Mouse (Mus musculus) megakaryocyte-erythroid progenitor cell, adult 5-6 weeks (primary cell): ENCODE measurements around the gene Fcgr4. TPM values are rescaled to one million over a fixed set of nuclear protein-coding genes. Genes with fewer than 3 reads are reported as not detected.
"Not testable (repeated sequence)": the region's sequence is repeated elsewhere in the genome, so short reads cannot be mapped to it uniquely, and the experiment has no call there.

Experiments used
- ATAC-seq: replicated peaks from 2 replicates; pipeline ENCODE4 v1.8.0; 2016; ENCODE audit warnings: mild to moderate bottlenecking, inconsistent platforms; ENCODE audit not compliant: severe bottlenecking, poor library complexity, low FRiP score, low TSS enrichment
- total RNA-seq, 2 experiments: library from RNA; stranded (forward) in 1 of 2; stranded (reverse) in 1 of 2; fragments of 200-1000, 215-1000 nt in 1 of 2; fragments of >200 nt in 1 of 2; fragmentation: Nextera tagmentation in 1 of 2; gene quantifications; 2 replicates each; pipeline ENCODE4 v1.2.3; 2014 to 2017

The Fcgr4 gene
- 0.40 TPM in 1 of 2 replicates, not detected in the other for total RNA-seq (2014; fragmentation: Nextera tagmentation)
- total RNA-seq (2017) = not detected in 2 replicates

DNA sequence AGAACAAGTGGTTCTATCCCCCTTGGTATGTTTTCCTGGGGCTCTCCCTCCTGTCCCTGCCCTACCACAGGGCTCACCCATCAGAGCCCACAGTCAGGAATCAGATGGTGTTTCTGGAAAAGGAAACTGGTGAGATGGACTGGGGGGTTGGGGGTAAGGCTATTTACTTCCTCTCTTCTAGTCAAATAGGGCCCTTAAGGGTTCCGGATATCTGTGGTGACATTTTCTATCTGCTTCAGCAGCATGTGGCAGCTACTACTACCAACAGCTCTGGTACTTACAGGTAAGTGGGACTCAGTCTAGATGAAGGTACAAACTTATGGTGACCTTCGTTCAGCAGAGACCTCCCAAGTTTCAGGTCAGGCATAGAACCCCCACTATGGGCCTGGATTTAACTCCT lies at the start of gene Fcgr4:
Fcgr4 (plus strand) TSS at position 184 of the 400 bp plus-strand sequence.
- peak; percentile 18; the same call in 1 of the 2 replicates for ATAC-seq

DNA sequence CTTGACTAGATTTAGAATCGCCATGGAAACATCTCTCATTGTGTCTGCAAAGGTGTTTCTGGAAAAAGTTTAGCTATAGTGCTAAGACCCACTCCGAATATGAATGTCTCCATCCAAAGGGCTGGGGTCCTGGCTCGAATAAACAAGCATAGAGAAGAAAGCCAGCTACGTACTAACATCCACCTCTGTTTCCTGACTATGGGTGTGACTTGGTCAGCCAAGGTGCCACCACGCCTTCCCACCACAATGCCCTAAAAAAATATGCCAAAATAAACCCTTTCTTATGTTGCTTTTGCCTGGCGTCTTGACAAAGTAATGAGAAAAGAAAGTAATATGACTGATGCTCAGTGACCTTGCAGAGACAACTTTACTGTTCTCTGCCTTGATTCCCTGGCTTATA lies 46.2 kb upstream of the Fcgr4 start:
- no peak for ATAC-seq

DNA sequence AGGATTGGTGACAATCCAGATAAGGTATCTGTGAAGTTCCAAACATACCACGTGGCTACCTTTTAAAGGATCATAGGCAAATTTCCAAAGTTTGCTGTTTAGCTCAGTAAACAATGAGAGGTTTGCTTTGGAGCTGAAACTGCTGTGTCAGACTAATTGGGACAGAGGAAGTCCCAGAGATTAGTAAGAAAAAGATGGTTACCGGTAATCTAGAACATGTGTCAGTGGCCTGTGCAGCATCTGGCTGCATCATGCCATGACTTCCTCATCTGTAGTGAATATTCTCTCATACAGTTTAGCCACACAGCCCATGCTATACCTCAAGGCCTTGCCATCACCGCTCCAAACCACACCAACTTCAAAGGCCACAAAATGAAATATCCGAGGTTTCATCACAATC lies 45.8 kb upstream of the Fcgr4 start:
- no peak for ATAC-seq

DNA sequence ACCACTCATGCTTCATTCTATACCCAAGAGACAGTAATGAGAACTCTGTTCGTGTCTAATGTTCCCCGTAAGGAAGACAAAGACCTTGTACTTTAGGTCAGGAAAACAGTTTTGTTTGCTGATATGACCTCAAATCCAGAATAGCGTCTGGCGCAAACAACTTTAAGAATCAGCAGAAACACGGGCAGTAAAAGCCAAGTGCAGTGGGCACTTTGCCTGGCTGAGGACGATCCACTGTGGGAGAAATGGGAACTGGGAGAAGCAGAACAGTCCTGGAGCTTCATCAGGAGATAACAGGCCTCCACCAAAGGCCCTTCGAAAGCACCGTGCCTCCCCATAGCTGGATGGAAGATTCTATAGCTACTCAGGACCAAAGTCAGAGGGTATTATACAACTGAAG lies 44.5 kb upstream of the Fcgr4 start:
- ATAC-seq = no peak

DNA sequence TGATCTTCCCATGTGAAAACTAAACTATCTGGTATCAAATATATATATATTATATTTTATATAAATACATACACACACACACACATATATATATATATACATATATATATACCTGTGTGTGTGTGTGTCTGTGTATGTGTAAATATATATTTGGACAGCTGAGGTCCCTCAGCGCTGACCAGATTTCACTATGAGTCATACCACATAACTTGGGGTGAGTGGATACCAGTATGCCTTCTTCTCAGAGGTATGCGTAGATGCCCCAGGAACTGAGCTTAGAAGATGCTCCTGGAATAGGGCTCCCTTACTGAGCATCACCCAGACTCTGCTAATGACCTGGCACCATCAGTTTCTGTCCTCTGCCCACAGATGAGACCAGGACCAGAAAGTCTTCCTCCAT lies 44.0 kb upstream of the Fcgr4 start:
- ATAC-seq = no peak

DNA sequence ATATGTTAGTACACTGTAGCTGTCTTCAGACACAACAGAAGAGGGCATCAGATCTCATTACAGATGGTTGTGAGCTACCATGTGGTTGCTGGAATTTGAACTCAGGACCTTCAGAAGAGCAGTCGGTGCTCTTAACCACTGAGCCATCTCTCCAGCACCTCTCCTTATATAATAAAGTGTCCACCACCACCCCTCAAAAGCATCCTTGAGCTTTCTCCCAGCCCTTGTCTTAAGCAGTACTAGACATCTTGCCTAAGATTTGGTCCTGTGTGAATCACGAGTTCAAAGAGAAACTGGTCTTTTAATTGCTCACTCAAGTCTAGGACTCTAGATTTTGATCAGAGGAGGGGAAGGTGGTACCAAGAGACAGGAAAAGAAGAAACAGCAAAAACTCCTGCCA lies 43.4 kb upstream of the Fcgr4 start:
- not testable (repeated sequence) for ATAC-seq

DNA sequence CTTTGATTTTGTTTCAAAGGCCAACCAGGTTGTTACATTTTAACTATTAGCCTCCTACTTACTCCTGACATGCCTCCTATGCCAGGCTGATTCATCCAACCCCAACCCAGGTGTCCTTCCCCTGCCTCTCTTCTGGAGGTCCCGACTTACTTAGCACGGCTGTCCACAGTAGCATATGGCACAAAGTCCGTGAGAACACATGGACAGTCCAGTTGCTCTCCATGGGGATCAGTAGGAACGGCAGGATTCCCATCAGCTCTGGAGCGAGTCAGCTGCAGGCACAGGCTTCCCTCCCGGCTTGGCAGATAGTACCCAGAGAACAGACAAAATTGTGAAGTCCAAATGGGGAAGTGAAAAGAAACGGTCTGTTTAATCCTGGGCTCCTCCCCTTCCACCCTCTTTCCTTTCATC lies 43.0 kb upstream of the Fcgr4 start:
- ATAC-seq = peak; percentile 31; the same call in 1 of the 2 replicates

DNA sequence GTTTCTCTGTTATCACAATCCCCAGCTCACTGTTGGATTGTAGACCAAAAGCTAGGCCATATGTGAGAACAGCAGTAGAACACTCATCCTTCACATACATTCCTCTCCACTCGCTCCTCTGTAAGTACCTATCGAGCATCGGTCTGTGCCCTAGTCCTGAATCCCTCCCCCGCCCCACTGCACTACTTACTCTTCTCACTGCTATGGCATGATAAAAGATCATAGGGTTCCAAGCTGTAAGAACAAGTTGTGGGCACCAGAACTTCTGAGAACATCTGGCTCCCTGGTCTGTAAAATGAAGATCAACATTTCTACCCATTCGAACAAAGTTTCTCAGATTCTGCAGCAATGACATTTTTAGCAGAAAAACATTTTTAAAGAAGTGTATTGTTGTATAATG lies 42.3 kb upstream of the Fcgr4 start, which contains the start of gene Fcgr2b:
Fcgr2b (minus strand) TSS at position 101 of the 400 bp plus-strand sequence.
- no peak for ATAC-seq

DNA sequence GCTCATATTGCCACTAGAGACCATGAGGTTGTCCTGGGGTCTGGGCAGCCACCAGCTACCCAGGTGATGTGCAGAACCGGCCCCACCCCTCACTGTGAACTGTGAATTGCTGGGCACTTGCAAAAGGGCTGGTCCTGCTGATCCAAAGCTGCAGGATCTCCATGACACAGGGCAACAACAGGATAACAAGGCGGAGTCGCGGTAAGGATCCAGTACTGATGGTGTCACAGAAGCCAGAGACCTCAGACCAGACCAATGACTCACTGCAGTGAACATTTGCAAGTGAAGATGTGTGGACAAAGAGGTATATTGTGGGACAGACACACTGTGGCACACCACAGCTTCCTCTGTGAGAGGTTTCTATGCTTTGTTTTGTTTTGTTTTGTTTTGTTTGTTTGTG lies 40.1 kb upstream of the Fcgr4 start:
- no peak for ATAC-seq

DNA sequence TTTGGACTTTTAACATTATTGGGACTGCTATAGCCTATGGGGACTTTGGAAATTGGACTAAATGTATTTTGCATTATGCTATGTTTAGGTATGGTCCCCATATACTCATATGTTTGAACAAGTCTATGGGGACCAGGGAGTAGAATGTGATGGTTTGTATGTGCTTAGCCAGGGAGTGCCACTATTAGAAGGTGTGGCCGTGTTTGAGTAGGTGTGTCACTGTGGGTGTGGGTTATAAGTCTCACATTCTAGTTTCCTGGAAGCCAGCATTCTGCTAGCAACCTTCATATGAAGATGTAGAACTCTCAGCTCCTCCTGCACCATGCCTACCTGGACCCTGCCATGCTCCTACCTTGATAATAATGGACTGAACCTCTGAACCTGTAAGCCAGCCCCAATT lies 37.0 kb upstream of the Fcgr4 start:
- not testable (repeated sequence) for ATAC-seq

DNA sequence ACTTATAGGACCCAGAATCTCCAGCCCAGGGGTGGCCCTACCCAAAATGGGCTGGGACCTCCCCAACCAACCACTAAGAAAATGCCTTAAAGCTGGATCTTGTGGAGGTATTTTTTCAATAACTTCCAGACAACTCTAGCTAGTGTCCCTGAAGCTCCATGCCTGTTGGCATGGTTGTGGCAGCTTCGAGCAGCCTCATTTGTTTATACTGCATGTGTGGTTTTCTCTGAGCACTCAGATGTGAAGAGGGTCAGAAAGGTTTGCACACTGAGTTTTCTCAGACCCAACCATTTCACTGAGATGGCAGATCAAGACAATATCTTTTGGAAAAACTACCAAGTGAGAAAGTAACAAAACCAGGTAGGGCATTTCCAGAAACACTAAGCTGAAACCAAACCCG lies 36.4 kb upstream of the Fcgr4 start:
- no peak for ATAC-seq

DNA sequence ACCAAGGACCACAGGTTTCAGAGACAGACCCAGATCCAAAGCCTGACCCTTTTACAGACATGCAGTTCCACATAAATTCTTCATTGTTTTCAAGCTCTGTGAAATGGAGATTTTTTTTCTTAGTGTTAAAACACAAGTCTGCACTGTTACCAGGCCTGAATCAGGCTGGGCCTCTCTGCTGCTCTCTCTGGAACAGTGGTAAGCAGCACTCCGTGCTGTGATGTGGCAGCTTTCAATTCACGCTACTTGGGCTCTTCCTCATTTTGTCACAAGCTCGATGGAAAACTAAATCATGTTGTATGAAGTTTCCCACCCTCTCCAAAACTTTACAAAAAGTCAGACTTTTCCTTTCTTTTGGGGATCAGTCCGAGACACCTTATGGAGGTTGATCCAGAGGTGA lies 35.7 kb upstream of the Fcgr4 start:
- no peak for ATAC-seq

DNA sequence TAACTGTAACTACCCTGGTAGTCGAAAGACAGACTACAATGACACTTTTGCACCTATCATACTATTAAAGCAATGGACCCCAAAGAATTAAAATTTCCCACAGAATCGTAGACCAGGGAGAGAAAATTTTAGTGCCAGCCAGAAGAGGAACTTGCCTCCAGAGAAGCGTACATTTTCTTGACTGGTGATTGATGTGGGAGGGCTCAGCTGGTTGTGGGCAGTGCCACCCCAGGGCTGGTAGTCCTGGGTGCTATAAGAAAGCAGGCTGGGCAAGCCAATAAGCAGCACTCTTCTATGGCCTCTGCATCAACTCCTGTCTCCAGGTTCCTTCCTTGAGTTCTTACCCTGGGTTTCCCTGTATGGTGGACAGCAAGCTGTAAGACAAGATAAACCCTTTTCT lies 33.6 kb upstream of the Fcgr4 start:
- ATAC-seq = no peak

DNA sequence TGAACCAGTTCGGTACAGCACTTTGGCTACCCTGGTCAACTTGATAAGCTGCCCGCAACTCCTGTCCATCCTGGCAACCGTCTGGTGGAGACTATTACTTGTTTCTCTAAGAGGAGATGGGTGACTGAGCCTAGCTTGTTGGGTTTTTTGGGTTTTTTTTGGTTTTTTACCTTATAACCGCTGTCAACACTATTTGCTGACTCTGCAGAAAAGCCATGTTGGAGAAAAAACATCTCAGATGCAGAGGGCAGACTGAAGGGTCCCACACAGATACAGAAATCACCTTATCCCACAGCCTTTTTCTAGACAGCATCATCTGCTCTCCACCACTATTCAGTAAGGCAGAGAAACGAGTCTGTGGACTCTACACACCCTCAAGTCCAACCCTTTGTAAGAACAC lies 32.9 kb upstream of the Fcgr4 start:
- no peak for ATAC-seq

DNA sequence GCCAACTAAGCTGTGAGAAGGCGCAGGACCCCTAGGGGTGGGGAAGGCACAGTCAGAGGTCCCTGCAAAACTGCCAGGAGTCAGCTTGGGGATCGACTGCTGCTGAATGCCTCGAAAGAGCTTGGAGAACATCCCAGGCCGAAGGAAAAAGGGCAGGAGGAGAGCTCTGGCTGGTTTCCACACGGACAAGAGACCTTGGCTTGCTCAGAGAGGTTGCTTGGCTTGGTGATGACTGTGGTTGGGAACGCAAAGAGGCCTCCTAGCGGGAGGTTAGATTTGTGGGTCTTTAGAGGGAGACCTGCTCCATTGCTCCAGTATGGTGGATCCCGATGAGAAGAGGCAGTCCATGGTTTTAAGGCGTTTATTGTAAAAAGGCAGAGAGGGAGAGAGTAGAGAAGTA lies 29.1 kb upstream of the Fcgr4 start:
- ATAC-seq = no peak

DNA sequence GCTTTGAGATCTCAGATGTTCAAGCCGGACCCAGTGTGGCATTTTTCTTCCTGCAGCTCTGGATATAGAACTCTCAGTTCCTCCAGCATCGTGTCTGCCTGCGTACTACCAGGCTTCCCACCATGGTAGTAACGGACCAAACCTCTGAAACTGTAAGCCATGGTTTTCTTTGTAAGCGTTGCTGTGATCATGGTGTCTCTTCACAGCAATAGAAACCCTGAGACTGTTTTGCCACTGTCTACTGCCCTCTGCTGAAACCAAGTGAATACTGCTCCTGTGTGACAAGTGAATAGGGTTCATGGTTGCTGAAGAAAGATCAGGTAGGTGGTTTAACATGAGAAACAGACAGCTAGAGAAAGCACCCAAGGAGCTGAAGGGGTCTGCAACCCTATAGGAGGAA lies 26.2 kb upstream of the Fcgr4 start:
- peak; percentile 85 for ATAC-seq

DNA sequence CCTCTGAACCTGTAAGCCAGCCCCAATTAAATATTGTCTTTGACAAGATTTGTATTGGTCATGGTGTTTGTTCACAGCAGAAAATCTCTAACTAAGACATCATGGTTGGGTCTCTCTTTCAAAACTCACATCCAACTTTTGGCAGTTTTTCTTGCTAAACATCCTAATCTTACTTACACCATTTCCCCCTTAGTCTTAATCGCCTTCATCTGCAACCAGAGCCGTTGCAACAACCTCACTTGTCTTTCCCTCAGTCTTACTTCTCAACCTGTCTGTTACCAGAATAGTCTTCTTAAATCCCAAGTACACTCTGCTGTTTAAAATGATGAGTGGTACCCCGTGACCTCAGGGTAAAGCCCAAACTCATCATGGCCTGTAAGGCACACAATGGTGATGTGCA lies 22.7 kb upstream of the Fcgr4 start:
- no peak for ATAC-seq

DNA sequence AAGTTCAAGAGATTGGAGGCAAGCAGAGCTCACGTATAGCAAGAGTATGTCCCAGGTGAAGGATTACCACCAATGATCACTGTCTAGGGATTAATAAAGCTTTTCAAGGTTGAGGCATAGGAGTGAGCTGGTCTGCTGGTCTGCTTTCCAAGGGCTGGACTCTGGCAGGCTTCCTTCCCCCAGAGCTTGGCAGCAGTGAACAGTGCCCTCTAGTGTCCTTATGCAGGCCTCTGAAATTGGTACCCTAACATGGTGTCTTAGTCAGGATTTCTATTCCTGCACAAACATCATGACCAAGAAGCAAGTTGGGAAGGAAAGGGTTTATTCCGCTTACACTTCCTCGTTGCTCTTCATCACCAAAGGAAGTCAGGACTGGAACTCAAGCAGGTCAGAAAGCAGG lies 22.0 kb upstream of the Fcgr4 start:
- ATAC-seq = peak; percentile 84

DNA sequence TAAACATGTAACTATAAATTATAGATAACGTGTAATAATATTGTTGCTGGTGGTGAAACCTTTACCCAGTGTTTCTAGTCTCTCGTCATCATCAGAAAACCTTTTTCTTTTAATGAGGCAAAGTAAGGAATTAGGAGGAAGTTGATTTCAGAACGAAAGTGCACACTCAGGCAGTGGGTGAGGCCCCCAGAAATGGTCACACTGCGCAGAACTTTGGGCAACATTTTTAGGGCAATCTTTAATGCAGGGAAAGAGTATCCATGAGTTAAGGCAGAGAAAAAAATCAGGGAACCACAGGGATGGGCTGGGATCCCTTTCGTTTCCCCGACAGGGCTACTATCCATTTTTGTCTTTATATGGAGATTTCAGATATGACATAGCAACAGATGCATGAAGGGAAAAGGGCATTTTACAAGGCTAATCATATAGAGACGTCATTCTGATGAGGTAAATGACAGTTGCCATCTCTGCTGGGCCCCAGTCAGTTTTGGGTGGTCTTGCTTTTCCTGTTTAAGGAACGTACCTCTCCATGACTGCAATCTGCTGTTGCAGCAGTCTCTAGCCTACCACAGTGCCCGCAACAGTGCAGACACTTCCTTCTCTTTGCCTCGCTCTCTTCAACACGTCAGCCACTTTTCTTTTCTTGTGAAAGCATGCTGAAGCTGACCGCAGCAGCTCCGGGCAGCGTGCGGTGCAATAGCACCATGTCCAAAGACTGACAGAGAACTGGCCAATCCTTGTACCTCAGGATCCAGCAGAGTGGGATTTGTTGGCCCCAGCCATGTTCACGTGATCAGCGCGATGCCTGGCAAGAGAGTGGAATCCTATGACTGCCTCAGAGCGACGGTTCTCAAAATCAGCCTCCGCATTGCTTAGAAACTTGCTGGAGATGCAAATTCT lies 20.7 kb upstream of the Fcgr4 start:
- peak; percentile 63 for ATAC-seq

DNA sequence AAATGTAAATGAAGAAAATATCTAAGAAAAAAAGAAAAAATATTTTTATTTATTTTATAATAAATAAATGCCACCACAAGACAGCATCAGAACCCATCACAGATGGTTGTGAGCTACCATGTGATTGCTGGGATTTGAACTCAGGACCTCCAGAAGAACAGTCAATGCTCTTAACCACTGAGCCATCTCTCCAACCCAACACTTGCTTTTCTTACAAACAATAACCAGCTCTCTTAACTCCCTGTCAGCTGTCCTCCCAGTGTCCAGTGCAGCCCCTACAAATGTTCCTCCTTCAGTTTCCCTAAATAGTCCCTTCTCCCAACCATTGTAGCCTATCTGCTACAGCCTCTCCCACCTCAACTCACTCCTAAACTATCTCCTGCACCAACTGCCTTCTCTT lies 18.9 kb upstream of the Fcgr4 start:
- no peak for ATAC-seq

DNA sequence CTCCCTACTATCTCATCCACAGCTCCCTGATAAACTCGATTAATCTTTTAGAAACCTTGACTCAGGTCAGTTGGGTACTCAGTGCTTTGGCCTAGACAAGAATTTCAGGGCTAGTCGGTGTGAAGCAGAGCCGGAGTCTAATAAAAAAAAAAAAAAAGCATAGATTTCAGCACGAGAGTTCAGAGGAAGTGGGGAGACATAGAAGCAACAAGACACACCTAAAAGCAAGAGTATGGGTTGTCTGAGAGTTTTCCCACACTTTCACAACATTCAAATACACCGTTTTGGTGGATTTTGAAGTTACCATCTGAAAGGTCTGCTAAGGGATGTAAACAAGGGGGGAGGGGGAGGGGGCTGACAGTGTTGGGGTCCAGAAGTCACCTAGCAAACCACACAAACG lies 13.6 kb upstream of the Fcgr4 start:
- ATAC-seq = no peak
